Mouse (Mus musculus): ENCODE data around the gene Lsamp. TPM values are rescaled to one million over a fixed set of nuclear protein-coding genes. Genes with fewer than 3 reads are reported as not detected.

Lsamp gene
- total RNA-seq (2012; rRNA removed): not detected in 2 replicates
- total RNA-seq (2014; rRNA removed): not detected in 2 replicates
- not detected in 2 replicates for polyA plus RNA-seq (2012; ENCODE audit: insufficient read length, low read depth)

GRCm38 (mm10) chr16:39984205-39984634, at the start of gene Lsamp:
TSS of gene Lsamp (plus strand) at chr16:39984361.
- no peak for TF ChIP-seq BHLHE40 (IDR thresholded peaks at IDR 0.05; ENCODE audit: low read depth, low read length)
- Histone ChIP-seq H3K4me2 (ENCODE audit: insufficient read depth, low read depth, poor library complexity, severe bottlenecking) (no peak within 1 kb of the TSS), H3K36me3 (replicated peaks in 1 of 2; ENCODE audit: control insufficient read depth in 1 of 2, insufficient read depth in 1 of 2, low read length in 1 of 2) (no peaks in the 10 kb centered on the region), H3K9ac (ENCODE audit: insufficient read depth, low read depth) (no peak within 1 kb of the TSS), H3K27me3 (replicated peaks) (no peaks in the 10 kb centered on the region), H3K4me1 (ENCODE audit: control insufficient read depth in 1 of 2, insufficient read depth in 2 of 2) (no peaks in the 10 kb centered on the region), H3K9me3 (replicated peaks; ENCODE audit: low read length) (peaks cover 64% of the 10 kb centered on the region), H3K27ac (ENCODE audit: insufficient read depth, low read depth) (no peak within 1 kb of the TSS), H3K4me3 (replicated peaks in 1 of 3; ENCODE audit: low read depth in 2 of 3, low read length in 2 of 3, poor library complexity in 1 of 3) (no peak within 1 kb of the TSS), H3K79me2 (replicated peaks; ENCODE audit: control insufficient read depth, extremely low read depth, insufficient read depth, poor library complexity, severe bottlenecking) (no peaks in the 10 kb centered on the region)
- in situ Hi-C loops (cut with MboI; ENCODE audit: low pct_ligation_motif_present, low pct_unique_long_range_greater_than_20kb, low sequenced_read_pairs): no loop called here
- DNase-seq (ENCODE audit: extremely low read depth): no peak
- dilution Hi-C loops (cut with MboI; ENCODE audit: extremely low pct_ligation_motif_present, extremely low pct_unique_long_range_greater_than_20kb, low sequenced_read_pairs): no loop called here

GRCm38 (mm10) chr16:39957686-39958085, 26.5 kb upstream of the Lsamp start:
- Histone ChIP-seq H3K79me2 (replicated peaks; ENCODE audit: control insufficient read depth, extremely low read depth, insufficient read depth, poor library complexity, severe bottlenecking) (no peaks in the 10 kb centered on the region), H3K9me3 (replicated peaks; ENCODE audit: low read length) (peaks cover 34% of the 10 kb centered on the region), H3K36me3 (replicated peaks in 1 of 2; ENCODE audit: control insufficient read depth in 1 of 2, insufficient read depth in 1 of 2, low read length in 1 of 2) (no peaks in the 10 kb centered on the region), H3K27me3 (replicated peaks) (no peaks in the 10 kb centered on the region), H3K27ac (ENCODE audit: insufficient read depth, low read depth) (no peak overlapping the region), H3K9ac (ENCODE audit: insufficient read depth, low read depth) (no peak overlapping the region), H3K4me1 (ENCODE audit: control insufficient read depth in 1 of 2, insufficient read depth in 2 of 2) (no peaks in the 10 kb centered on the region), H3K4me3 (replicated peaks in 1 of 3; ENCODE audit: low read depth in 2 of 3, low read length in 2 of 3, poor library complexity in 1 of 3) (no peak overlapping the region), H3K4me2 (ENCODE audit: insufficient read depth, low read depth, poor library complexity, severe bottlenecking) (no peak overlapping the region)
- in situ Hi-C loops (cut with MboI; ENCODE audit: low pct_ligation_motif_present, low pct_unique_long_range_greater_than_20kb, low sequenced_read_pairs) (no loop called here), dilution Hi-C loops (cut with MboI; ENCODE audit: extremely low pct_ligation_motif_present, extremely low pct_unique_long_range_greater_than_20kb, low sequenced_read_pairs) (no loop called here)
- TF ChIP-seq NELFE (IDR thresholded peaks at IDR 0.05; ENCODE audit: low read depth, low read length) (no peak), SMC3 (IDR thresholded peaks at IDR 0.05; ENCODE audit: low read depth, low read length) (no peak), PAX5 (IDR thresholded peaks at IDR 0.05; ENCODE audit: low read length) (no peak), CHD1 (IDR thresholded peaks at IDR 0.05; ENCODE audit: low read depth, low read length) (no peak), MAFK (IDR thresholded peaks at IDR 0.05; ENCODE audit: insufficient replicate concordance, low read length) (no peak), TCF12 (IDR thresholded peaks at IDR 0.05; ENCODE audit: low read depth, low read length) (no peak), POLR2A (IDR thresholded peaks at IDR 0.05; ENCODE audit: low read depth, low read length) (no peak), ZNF384 (IDR thresholded peaks at IDR 0.05; ENCODE audit: low read depth, low read length) (no peak), UBTF (IDR thresholded peaks at IDR 0.05; ENCODE audit: low read depth, low read length) (no peak), GABPA (IDR thresholded peaks at IDR 0.05; ENCODE audit: insufficient replicate concordance, low read depth, low read length) (no peak), MYC (IDR thresholded peaks at IDR 0.05; ENCODE audit: low read depth, low read length) (no peak), USF2 (conservative IDR thresholded peaks at IDR 0.05; ENCODE audit: low read depth, low read length) (no peak)
- no peak for DNase-seq (ENCODE audit: extremely low read depth)

- Histone ChIP-seq H3K79me2 (replicated peaks; ENCODE audit: control insufficient read depth, extremely low read depth, insufficient read depth, poor library complexity, severe bottlenecking) (no peaks in the 10 kb centered on the region), H3K9me3 (replicated peaks; ENCODE audit: low read length) (peaks cover 43% of the 10 kb centered on the region), H3K36me3 (replicated peaks in 1 of 2; ENCODE audit: control insufficient read depth in 1 of 2, insufficient read depth in 1 of 2, low read length in 1 of 2) (no peaks in the 10 kb centered on the region), H3K27ac (ENCODE audit: insufficient read depth, low read depth) (no peak overlapping the region), H3K27me3 (replicated peaks) (no peaks in the 10 kb centered on the region), H3K9ac (ENCODE audit: insufficient read depth, low read depth) (no peak overlapping the region), H3K4me1 (ENCODE audit: control insufficient read depth in 1 of 2, insufficient read depth in 2 of 2) (no peaks in the 10 kb centered on the region), H3K4me2 (ENCODE audit: insufficient read depth, low read depth, poor library complexity, severe bottlenecking) (no peak overlapping the region), H3K4me3 (replicated peaks in 1 of 3; ENCODE audit: low read depth in 2 of 3, low read length in 2 of 3, poor library complexity in 1 of 3) (no peak overlapping the region)
- TF ChIP-seq POLR2AphosphoS2 (IDR thresholded peaks at IDR 0.05; ENCODE audit: low read depth, low read length) (no peak), EP300 (IDR thresholded peaks at IDR 0.05; ENCODE audit: low read length) (no peak), TBP (conservative IDR thresholded peaks at IDR 0.05; ENCODE audit: low read depth, low read length) (no peak), NRF1 (IDR thresholded peaks at IDR 0.05; ENCODE audit: low read depth, low read length) (no peak), RAD21 (IDR thresholded peaks at IDR 0.05; ENCODE audit: low read depth, low read length) (no peak), RCOR1 (conservative IDR thresholded peaks at IDR 0.05; ENCODE audit: low read depth, low read length) (no peak), IRF4 (IDR thresholded peaks at IDR 0.05; ENCODE audit: low read depth, low read length) (no peak), SMC3 (IDR thresholded peaks at IDR 0.05; ENCODE audit: low read depth, low read length) (no peak), CTCF (conservative IDR thresholded peaks at IDR 0.05 in 1 of 2, IDR thresholded peaks at IDR 0.05 in 1 of 2; ENCODE audit: low read depth in 2 of 2, low read length in 2 of 2) (no peak), MAFK (IDR thresholded peaks at IDR 0.05; ENCODE audit: insufficient replicate concordance, low read length) (no peak), ZNF384 (IDR thresholded peaks at IDR 0.05; ENCODE audit: low read depth, low read length) (no peak)
- DNase-seq (ENCODE audit: extremely low read depth): no peak
- dilution Hi-C loops (cut with MboI; ENCODE audit: extremely low pct_ligation_motif_present, extremely low pct_unique_long_range_greater_than_20kb, low sequenced_read_pairs) (no loop called here), in situ Hi-C loops (cut with MboI; ENCODE audit: low pct_ligation_motif_present, low pct_unique_long_range_greater_than_20kb, low sequenced_read_pairs) (no loop called here)
Observed at GRCm38 (mm10) chr16:39972712-39973111, 11.4 kb upstream of the Lsamp start.
